ENCODE assay signal across 8 mouse cellular contexts in genomic region chr19:24981294-24981693, GRCm38 (mm10). TPM values are rescaled to one million over a fixed set of nuclear protein-coding genes. Genes with fewer than 3 reads are reported as not detected.
DNase-seq lines count a peak whose midpoint lies in the region; ATAC-seq lines count a peak whose summit lies in the region.

No protein-coding gene starts in this region.

- no peak overlapping the region for H3K4me2 ChIP-seq in liver, embryonic 16.5 days (ENCODE audit: low read depth, low read length)
- H3K4me2 ChIP-seq in forebrain, embryonic 14.5 days (ENCODE audit: low read length): no peak overlapping the region

- no peaks in the 10 kb centered on the region for H3K36me3 ChIP-seq in liver, embryonic 16.5 days (ENCODE audit: control insufficient read depth, insufficient read depth)
- H3K36me3 ChIP-seq in forebrain, embryonic 14.5 days (ENCODE audit: control insufficient read depth, insufficient read depth, low read length): no peaks in the 10 kb centered on the region

- no peaks in the 10 kb centered on the region for H3K9me3 ChIP-seq in liver, embryonic 16.5 days (replicated peaks; ENCODE audit: control insufficient read depth, low read length)
- H3K9me3 ChIP-seq in forebrain, embryonic 14.5 days (replicated peaks; ENCODE audit: control insufficient read depth, low read length): no peaks in the 10 kb centered on the region

- H3K4me1 ChIP-seq in liver, embryonic 16.5 days (ENCODE audit: control insufficient read depth, low read depth, low read length): peaks cover 5% of the 10 kb centered on the region
- H3K4me1 ChIP-seq in forebrain, embryonic 14.5 days (ENCODE audit: control insufficient read depth, insufficient read depth, low read length): no peaks in the 10 kb centered on the region

- no peak overlapping the region for H3K9ac ChIP-seq in liver, embryonic 16.5 days (ENCODE audit: low read depth, low read length)
- no peak overlapping the region for H3K9ac ChIP-seq in forebrain, embryonic 14.5 days (ENCODE audit: low read length)

- DNase-seq in liver: no peak
- DNase-seq in cerebellum, adult 11 months: peak; percentile 29
- DNase-seq in forebrain, embryonic 14.5 days (ENCODE audit: low spot score): peak; percentile 86
- DNase-seq in layer of hippocampus, postnatal 25 days (ENCODE audit: extremely low spot score in 1 of 2, low spot score in 1 of 2): peak; percentile 16 to 24
- DNase-seq in retina, adult 2 months (ENCODE audit: low read depth, low spot score): peak; percentile 43
- DNase-seq in heart, adult 8-10 months (ENCODE audit: low spot score): no peak

- 68% methylated on average over 8 of the region's 8 CpGs for WGBS in liver, embryonic 16.5 days (ENCODE audit: insufficient replicate concordance)
- WGBS in forebrain, embryonic 14.5 days: 65% methylated on average over 8 of the region's 8 CpGs

- peak; percentile 41; the same call in 1 of the 2 replicates for ATAC-seq in liver, embryonic 16.5 days (ENCODE audit: low read depth)
- peak; percentile 76 for ATAC-seq in forebrain, embryonic 14.5 days
- ATAC-seq in inflammation-experienced regulatory T-cells, adult 6 months: no peak

- no peaks in the 10 kb centered on the region for H3K27me3 ChIP-seq in liver, embryonic 16.5 days (ENCODE audit: control insufficient read depth, insufficient read depth, low read depth, low read length)
- H3K27me3 ChIP-seq in forebrain, embryonic 14.5 days (replicated peaks; ENCODE audit: control insufficient read depth, insufficient read depth, low read length): no peaks in the 10 kb centered on the region

- no peak overlapping the region for H3K4me3 ChIP-seq in liver, embryonic 16.5 days (ENCODE audit: low read depth, low read length)
- no peak overlapping the region for H3K4me3 ChIP-seq in forebrain, embryonic 14.5 days (ENCODE audit: low read depth, low read length)

- H3K27ac ChIP-seq in liver, embryonic 16.5 days (ENCODE audit: low read length): no peak overlapping the region
- H3K27ac ChIP-seq in forebrain, embryonic 14.5 days (ENCODE audit: low read depth, low read length): no peak overlapping the region

RNA-seq across cellular contexts. Expression of gene Dock8, which starts 18.0 kb away (rescaled TPM):
- polyA plus RNA-seq in liver, embryonic 16.5 days (2015; fragmentation: Nextera tagmentation; extraction: Ambion mirVana): 6.2 and 8.4 TPM in 2 replicates
- polyA plus RNA-seq in forebrain, embryonic 14.5 days (2014; fragmentation: Nextera tagmentation; extraction: Ambion mirVana): 0.55 and 1.5 TPM in 2 replicates
- total RNA-seq in layer of hippocampus, postnatal 25 days (2021): 1 to 10 TPM; 2.8 to 5.3 TPM
- 10 to 100 TPM; 17.9 to 22.7 (median 22.2) TPM for total RNA-seq in heart, adult 8-10 months (2022)
- polyA plus RNA-seq in inflammation-experienced regulatory T-cells, adult 6 months (2017; shearing (Covaris generic)): 100 to 1,000 TPM in 1 of 3 experiments, 10 to 100 TPM in 2; 86.4 to 117 (median 93.6) TPM

RNA-seq across cellular contexts. Expression of gene Cbwd1, which starts 19.9 kb away (rescaled TPM):
- polyA plus RNA-seq in liver, embryonic 16.5 days (2015; fragmentation: Nextera tagmentation; extraction: Ambion mirVana): 6.8 and 8.3 TPM in 2 replicates
- 16.5 and 20.2 TPM in 2 replicates for polyA plus RNA-seq in forebrain, embryonic 14.5 days (2014; fragmentation: Nextera tagmentation; extraction: Ambion mirVana)
- 10 to 100 TPM; 11.8 to 15.5 TPM for total RNA-seq in layer of hippocampus, postnatal 25 days (2021)
- total RNA-seq in heart, adult 8-10 months (2022): 10 to 100 TPM; 10.2 to 14.4 (median 11.8) TPM
- polyA plus RNA-seq in inflammation-experienced regulatory T-cells, adult 6 months (2017; shearing (Covaris generic)): 10 to 100 TPM; 16.6 to 33.1 (median 21.7) TPM

Comparison
In these comparisons a context has a peak if more than half of its experiments do, and no peak if none do; other contexts are left out.
1. DNase-seq: peak in cerebellum, adult 11 months (single experiment), forebrain, embryonic 14.5 days (single experiment), layer of hippocampus, postnatal 25 days (2 of 2) and retina, adult 2 months (single experiment); none in liver (single experiment) and heart, adult 8-10 months (single experiment).